ENCODE assay signal across 17 mouse cellular contexts in the genomic region with DNA sequence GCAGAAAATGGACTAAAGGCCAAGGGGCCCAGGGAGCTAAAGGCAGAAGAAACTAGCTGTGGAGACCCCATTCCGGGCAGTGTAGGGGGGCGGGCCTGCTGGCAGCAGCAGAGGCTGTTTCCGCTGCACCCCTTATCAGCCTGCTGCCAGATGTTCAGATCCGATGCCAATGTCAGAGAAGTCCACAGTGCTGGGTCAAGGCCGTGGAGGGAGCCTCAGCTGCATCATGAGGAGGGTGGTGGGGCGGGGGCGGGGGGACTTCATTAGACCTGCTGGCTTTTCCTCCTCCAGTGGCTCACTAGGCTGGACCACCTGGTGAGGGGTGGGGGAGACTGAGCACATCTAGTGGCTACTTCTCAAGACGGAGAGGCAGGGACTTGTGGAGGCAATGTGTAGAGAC. TPM values are rescaled to one million over a fixed set of nuclear protein-coding genes. Genes with fewer than 3 reads are reported as not detected.
DNase-seq lines count a peak whose midpoint lies in the region; ATAC-seq and TF ChIP-seq lines count a peak whose summit lies in the region.
"Had no signal": no experiment of that assay in that cellular context is flagged by ENCODE, and none has a peak within 500 bp of the region (broad histone marks: within the 10 kb centered on the region; RNA-seq: fewer than 3 reads in every experiment).

No protein-coding gene starts in this region.

- TF ChIP-seq CTCF in G1E (IDR thresholded peaks at IDR 0.05; ENCODE audit: low read depth, low read length) = no peak

- WGBS in hindbrain, embryonic 10.5 days = 66% methylated on average over 8 of the region's 8 CpGs
- WGBS in hindbrain, embryonic 12.5 days = 61% methylated on average over 8 of the region's 8 CpGs
- WGBS in liver, embryonic 13.5 days (ENCODE audit: insufficient replicate concordance) = 20% methylated on average over 8 of the region's 8 CpGs
- WGBS in midbrain, embryonic 11.5 days = 69% methylated on average over 8 of the region's 8 CpGs

- H3K27ac ChIP-seq in hindbrain, embryonic 10.5 days = peak overlapping the region; percentile 50
- H3K27ac ChIP-seq in hindbrain, embryonic 12.5 days = no peak overlapping the region
- no peak overlapping the region for H3K27ac ChIP-seq in liver, embryonic 13.5 days
- H3K27ac ChIP-seq in midbrain, embryonic 11.5 days (ENCODE audit: low read depth, low read length) = no peak overlapping the region

- H3K36me3 ChIP-seq in hindbrain, embryonic 10.5 days = no peaks in the 10 kb centered on the region
- no peaks in the 10 kb centered on the region for H3K36me3 ChIP-seq in hindbrain, embryonic 12.5 days
- no peaks in the 10 kb centered on the region for H3K36me3 ChIP-seq in G1E (replicated peaks)
- no peaks in the 10 kb centered on the region for H3K36me3 ChIP-seq in liver, embryonic 13.5 days
- H3K36me3 ChIP-seq in midbrain, embryonic 11.5 days (ENCODE audit: control insufficient read depth, insufficient read depth, low read length) = no peaks in the 10 kb centered on the region
- H3K36me3 ChIP-seq: forebrain, embryonic 10.5 days had no signal

- H3K9me3 ChIP-seq in hindbrain, embryonic 10.5 days = no peaks in the 10 kb centered on the region
- H3K9me3 ChIP-seq in hindbrain, embryonic 12.5 days (replicated peaks) = no peaks in the 10 kb centered on the region
- no peaks in the 10 kb centered on the region for H3K9me3 ChIP-seq in G1E (replicated peaks)
- no peaks in the 10 kb centered on the region for H3K9me3 ChIP-seq in liver, embryonic 13.5 days (replicated peaks)
- H3K9me3 ChIP-seq in midbrain, embryonic 11.5 days (ENCODE audit: control insufficient read depth, low read length) = no peaks in the 10 kb centered on the region
- H3K9me3 ChIP-seq: forebrain, embryonic 10.5 days had no signal

- no peak overlapping the region for H3K4me3 ChIP-seq in hindbrain, embryonic 10.5 days
- no peak overlapping the region for H3K4me3 ChIP-seq in hindbrain, embryonic 12.5 days
- peak overlapping the region; percentile 38; the same call in 1 of the 2 replicates for H3K4me3 ChIP-seq in G1E (ENCODE audit: low read depth, low read length)
- no peak overlapping the region for H3K4me3 ChIP-seq in liver, embryonic 13.5 days (replicated peaks)
- H3K4me3 ChIP-seq in midbrain, embryonic 11.5 days (ENCODE audit: low read depth, low read length) = no peak overlapping the region
- H3K4me3 ChIP-seq: forebrain, embryonic 10.5 days had no signal

- no peak for ATAC-seq in hindbrain, embryonic 12.5 days (ENCODE audit: low FRiP score)
- ATAC-seq in G1E (ENCODE audit: extremely low read depth, insufficient number of reproducible peaks, low FRiP score, poor library complexity, severe bottlenecking) = peak; percentile 72
- ATAC-seq in liver, embryonic 13.5 days (ENCODE audit: low read depth) = peak; percentile 72
- no peak for ATAC-seq in midbrain, embryonic 11.5 days (ENCODE audit: low FRiP score)
- ATAC-seq: hindbrain, embryonic 16.5 days had no signal

- no peak for DNase-seq in hindbrain, embryonic 10.5 days (ENCODE audit: low spot score)
- peak; percentile 34 for DNase-seq in G1E (ENCODE audit: low spot score)
- DNase-seq in adrenal gland, postnatal 10 days = peak; percentile 72
- DNase-seq in liver, embryonic 13.5 days = peak; percentile 19
- no peak for DNase-seq in midbrain, embryonic 11.5 days (ENCODE audit: low spot score, missing footprints)
- no peak for DNase-seq in kidney, adult 11 months
- DNase-seq: cerebellum, adult 2 months; kidney, adult 9 months; lung, adult 18-20 months; right cerebral cortex, adult 18-20 months had no signal

- peaks cover 46% of the 10 kb centered on the region for H3K4me1 ChIP-seq in hindbrain, embryonic 10.5 days (replicated peaks)
- H3K4me1 ChIP-seq in hindbrain, embryonic 12.5 days = peaks cover 7% of the 10 kb centered on the region
- H3K4me1 ChIP-seq in G1E (ENCODE audit: insufficient read depth, low read depth, low read length) = peaks cover 36% of the 10 kb centered on the region
- H3K4me1 ChIP-seq in liver, embryonic 13.5 days (replicated peaks) = peaks cover 26% of the 10 kb centered on the region
- no peaks in the 10 kb centered on the region for H3K4me1 ChIP-seq in midbrain, embryonic 11.5 days (ENCODE audit: control insufficient read depth, insufficient read depth, low read length)

- no peak overlapping the region for H3K4me2 ChIP-seq in hindbrain, embryonic 12.5 days (replicated peaks)
- peak overlapping the region; percentile 24; the same call in 1 of the 2 replicates for H3K4me2 ChIP-seq in liver, embryonic 13.5 days
- no peak overlapping the region for H3K4me2 ChIP-seq in midbrain, embryonic 11.5 days

- H3K9ac ChIP-seq in hindbrain, embryonic 12.5 days = no peak overlapping the region
- H3K9ac ChIP-seq in liver, embryonic 13.5 days = 0 out of 2 replicates have a peak overlapping the region, but pooled peaks have one; percentile 17
- H3K9ac ChIP-seq in midbrain, embryonic 11.5 days (ENCODE audit: low read length) = no peak overlapping the region

- peaks cover 24% of the 10 kb centered on the region for H3K27me3 ChIP-seq in hindbrain, embryonic 10.5 days (ENCODE audit: insufficient read depth, poor library complexity, severe bottlenecking)
- peaks cover 16% of the 10 kb centered on the region for H3K27me3 ChIP-seq in hindbrain, embryonic 12.5 days
- peaks cover 4% of the 10 kb centered on the region; the same call in 1 of the 2 replicates for H3K27me3 ChIP-seq in G1E (ENCODE audit: insufficient read depth, low read length)
- H3K27me3 ChIP-seq in liver, embryonic 13.5 days = peaks cover 12% of the 10 kb centered on the region
- H3K27me3 ChIP-seq in midbrain, embryonic 11.5 days (ENCODE audit: control insufficient read depth, insufficient read depth, low read length) = peaks cover 9% of the 10 kb centered on the region

RNA-seq across cellular contexts. Expression of gene Nr5a1, which starts 4.3 kb away (rescaled TPM):
- polyA plus RNA-seq in hindbrain, embryonic 10.5 days (2016; fragmentation: Nextera tagmentation; extraction: Ambion mirVana) = 0.07 and 0.15 TPM in 2 replicates
- polyA plus RNA-seq in hindbrain, embryonic 12.5 days (2016; fragmentation: Nextera tagmentation; extraction: Ambion mirVana) = 0.08 and 0.12 TPM in 2 replicates
- total RNA-seq in G1E (2014; fragmentation: Nextera tagmentation) = not detected in 2 replicates
- total RNA-seq in G1E (2017) = 0.11 and 0.12 TPM in 2 replicates
- polyA plus RNA-seq in G1E (2012) = 0.03 and 0.04 TPM in 2 replicates
- 100 to 1,000 TPM; 221 to 331 TPM for total RNA-seq in adrenal gland, postnatal 10 days (2021)
- polyA plus RNA-seq in liver, embryonic 13.5 days (2015; fragmentation: Nextera tagmentation; extraction: Ambion mirVana) = not detected in 2 replicates
- polyA plus RNA-seq in midbrain, embryonic 11.5 days (2014; fragmentation: Nextera tagmentation; extraction: Ambion mirVana) = 0.04 TPM in 1 of 2 replicates, not detected in the other
- total RNA-seq: layer of hippocampus, postnatal 25 days; megakaryocyte, adult 5-6 weeks had no signal
- polyA plus RNA-seq: cerebellum, adult 2 months; heart, embryonic 16.5 days; hindbrain, embryonic 16.5 days; neural tube, embryonic 14.5 days had no signal

Comparison
In these comparisons a context has a peak if more than half of its experiments do, and no peak if none do; other contexts are left out.
1. DNase-seq: peak in G1E (single experiment), adrenal gland, postnatal 10 days (single experiment) and liver, embryonic 13.5 days (single experiment); none in hindbrain, embryonic 10.5 days (single experiment), midbrain, embryonic 11.5 days (single experiment) and kidney, adult 11 months (single experiment).
2. ATAC-seq: peak in G1E (single experiment) and liver, embryonic 13.5 days (single experiment); none in hindbrain, embryonic 12.5 days (single experiment) and midbrain, embryonic 11.5 days (single experiment).